Comparison of ENCODE assay signal across 35 mouse cellular contexts in genomic region chrX:100389887-100390286, GRCm38 (mm10). TPM values are rescaled to one million over a fixed set of nuclear protein-coding genes. Genes with fewer than 3 reads are reported as not detected.
DNase-seq lines count a peak whose midpoint lies in the region; ATAC-seq and TF ChIP-seq lines count a peak whose summit lies in the region.
"Had no signal": no experiment of that assay in that cellular context is flagged by ENCODE, and none has a peak within 500 bp of the region (broad histone marks: within the 10 kb centered on the region; RNA-seq: fewer than 3 reads in every experiment).

No protein-coding gene starts in this region.

- H3K4me1 ChIP-seq in hindbrain, postnatal 0 days (ENCODE audit: insufficient read depth, low read length) = no peaks in the 10 kb centered on the region
- H3K4me1 ChIP-seq in hindbrain, embryonic 10.5 days (replicated peaks) = 0 out of 2 replicates have a peak, but pooled peaks cover 3% of the 10 kb centered on the region
- H3K4me1 ChIP-seq: embryonic facial prominence, embryonic 15.5 days; limb, embryonic 12.5 days; midbrain, embryonic 10.5 days had no signal

- H3K27me3 ChIP-seq in hindbrain, postnatal 0 days (ENCODE audit: insufficient read depth, low read length) = no peaks in the 10 kb centered on the region; the same call in 1 of the 2 replicates
- peaks cover 18% of the 10 kb centered on the region for H3K27me3 ChIP-seq in hindbrain, embryonic 10.5 days (ENCODE audit: insufficient read depth, poor library complexity, severe bottlenecking)
- H3K27me3 ChIP-seq: CH12.LX; embryonic facial prominence, embryonic 15.5 days had no signal

- no peaks in the 10 kb centered on the region for H3K9me3 ChIP-seq in hindbrain, postnatal 0 days (ENCODE audit: low read length)
- H3K9me3 ChIP-seq in hindbrain, embryonic 10.5 days = no peaks in the 10 kb centered on the region
- H3K9me3 ChIP-seq: embryonic facial prominence, embryonic 15.5 days; G1E; limb, embryonic 12.5 days; midbrain, embryonic 10.5 days had no signal

- no peak for TF ChIP-seq CTCF in hindbrain, postnatal 0 days (IDR thresholded peaks at IDR 0.05; ENCODE audit: low read depth)

- H3K4me2 ChIP-seq in hindbrain, postnatal 0 days (ENCODE audit: low read depth, low read length) = no peak overlapping the region
- H3K4me2 ChIP-seq: embryonic facial prominence, embryonic 15.5 days; heart, embryonic 11.5 days; limb, embryonic 12.5 days; liver, embryonic 11.5 days had no signal

- 59% methylated on average over 1 of the region's 1 CpGs for WGBS in hindbrain, postnatal 0 days
- 79% methylated on average over 1 of the region's 1 CpGs for WGBS in hindbrain, embryonic 10.5 days

- ATAC-seq in hindbrain, postnatal 0 days = peak; percentile 61; the same call in 1 of the 2 replicates
- no peak for ATAC-seq in activated CD4-positive, CD25-positive, alpha-beta regulatory T cell, adult 4 months
- ATAC-seq: hindbrain, embryonic 16.5 days; intestine, embryonic 16.5 days; liver, postnatal 0 days; lung, postnatal 0 days; Patski had no signal

- no peak overlapping the region for H3K4me3 ChIP-seq in hindbrain, postnatal 0 days (ENCODE audit: low read length)
- no peak overlapping the region for H3K4me3 ChIP-seq in hindbrain, embryonic 10.5 days
- H3K4me3 ChIP-seq: embryonic facial prominence, embryonic 15.5 days; gastrocnemius, adult 2 months; layer of hippocampus, adult 2 months; limb, embryonic 12.5 days; midbrain, embryonic 10.5 days had no signal

- H3K27ac ChIP-seq in hindbrain, postnatal 0 days = no peak overlapping the region
- no peak overlapping the region for H3K27ac ChIP-seq in hindbrain, embryonic 10.5 days
- H3K27ac ChIP-seq: embryonic facial prominence, embryonic 15.5 days; gastrocnemius, adult 2 months; layer of hippocampus, adult 2 months; limb, embryonic 12.5 days; midbrain, embryonic 10.5 days; stomach, postnatal 0 days had no signal

- DNase-seq in hindbrain, postnatal 0 days (ENCODE audit: low spot score) = peak; percentile 33
- DNase-seq in hindbrain, embryonic 10.5 days (ENCODE audit: low spot score) = no peak
- peak; percentile 10 for DNase-seq in cerebellum, adult 11 months
- peak; percentile 48 for DNase-seq in cerebellum, adult 9-10 months
- no peak for DNase-seq in testis, postnatal 10 days (ENCODE audit: low spot score)
- no peak for DNase-seq in gastrocnemius, adult 8-10 months (ENCODE audit: low spot score in 2 of 2)
- DNase-seq: adrenal gland, adult 2 months; B cell, adult 2 months; gastrocnemius, adult 2 months; kidney, adult 9 months; kidney, postnatal 14 days; liver, postnatal 0 days had no signal

- H3K9ac ChIP-seq in hindbrain, postnatal 0 days (replicated peaks; ENCODE audit: low read length) = no peak overlapping the region
- H3K9ac ChIP-seq: embryonic facial prominence, embryonic 15.5 days; limb, embryonic 12.5 days; liver, postnatal 0 days had no signal

- no peaks in the 10 kb centered on the region for H3K36me3 ChIP-seq in hindbrain, postnatal 0 days (ENCODE audit: insufficient read depth, low read length)
- H3K36me3 ChIP-seq in hindbrain, embryonic 10.5 days = no peaks in the 10 kb centered on the region
- H3K36me3 ChIP-seq: embryonic facial prominence, embryonic 15.5 days; G1E; limb, embryonic 12.5 days; midbrain, embryonic 10.5 days had no signal

RNA-seq across cellular contexts. Expression of gene Otud6a, which starts 38.9 kb away (rescaled TPM):
- not detected in 2 replicates for total RNA-seq in hindbrain, postnatal 0 days (2014; rRNA removed)
- not detected in 2 replicates for polyA plus RNA-seq in hindbrain, postnatal 0 days (2015; fragmentation: Nextera tagmentation; extraction: Ambion mirVana)
- polyA plus RNA-seq in hindbrain, embryonic 10.5 days (2016; fragmentation: Nextera tagmentation; extraction: Ambion mirVana) = not detected in 2 replicates
- polyA plus RNA-seq in activated CD4-positive, CD25-positive, alpha-beta regulatory T cell, adult 4 months (2017; shearing (Covaris generic)) = not detected
- not detected for total RNA-seq in gastrocnemius, adult 8-10 months (2022)
- total RNA-seq: adrenal gland, adult 2 months; CH12.LX; common myeloid progenitor, adult 5-6 weeks; gastrocnemius, adult 2 months; granulocyte monocyte progenitor cell, adult 5-6 weeks; hematopoietic stem cell, adult 5-6 weeks; layer of hippocampus, adult 2 months; layer of hippocampus, postnatal 25 days; left cerebral cortex, postnatal 10 days had no signal
- polyA plus RNA-seq: adrenal gland, adult 2 months; embryonic facial prominence, embryonic 15.5 days; frontal cortex, adult 2 months; G1E; heart, embryonic 11.5 days; heart, postnatal 0 days; hindbrain, embryonic 16.5 days; intestine, embryonic 16.5 days; limb, embryonic 12.5 days; liver, embryonic 11.5 days; liver, postnatal 0 days; lung, postnatal 0 days; midbrain, embryonic 10.5 days; Patski; small intestine, adult 2 months; stomach, postnatal 0 days; urinary bladder, adult 2 months had no signal

RNA-seq across cellular contexts. Expression of gene Awat2, which starts 52.6 kb away (rescaled TPM):
- total RNA-seq in hindbrain, postnatal 0 days (2014; rRNA removed) = 0.26 and 0.36 TPM in 2 replicates
- polyA plus RNA-seq in hindbrain, postnatal 0 days (2015; fragmentation: Nextera tagmentation; extraction: Ambion mirVana) = 0.09 and 0.15 TPM in 2 replicates
- 0.63 and 0.95 TPM in 2 replicates for polyA plus RNA-seq in hindbrain, embryonic 10.5 days (2016; fragmentation: Nextera tagmentation; extraction: Ambion mirVana)
- polyA plus RNA-seq in activated CD4-positive, CD25-positive, alpha-beta regulatory T cell, adult 4 months (2017; shearing (Covaris generic)) = under 1 TPM in 1 of 2 experiments, not detected in 1; 0.90 TPM
- total RNA-seq in gastrocnemius, adult 8-10 months (2022) = under 1 TPM in 1 of 4 experiments, not detected in 3; 0.34 TPM
- total RNA-seq: gastrocnemius, adult 2 months; hematopoietic stem cell, adult 5-6 weeks; left cerebral cortex, postnatal 10 days had no signal
- polyA plus RNA-seq: G1E; heart, postnatal 0 days; Patski had no signal

Comparison
In these comparisons a context has a peak if more than half of its experiments do, and no peak if none do; other contexts are left out.
1. DNase-seq: peak in hindbrain, postnatal 0 days (single experiment), cerebellum, adult 11 months (single experiment) and cerebellum, adult 9-10 months (single experiment); none in hindbrain, embryonic 10.5 days (single experiment), testis, postnatal 10 days (single experiment) and gastrocnemius, adult 8-10 months (0 of 2).